Mouse (Mus musculus) myocyte (in vitro differentiated cells): ENCODE data around the gene Efna1.

Experiments used
- CEBPB ChIP-seq: IDR thresholded peaks from 2 replicates; pipeline ENCODE4 v1.6.1; 2011; ENCODE audit warnings: mild to moderate bottlenecking, moderate library complexity; ENCODE audit not compliant: poor library complexity, insufficient read depth, severe bottlenecking
- E2F4 ChIP-seq: IDR thresholded peaks from one replicate; pipeline ENCODE4 v1.6.1; 2011; ENCODE audit warnings: mild to moderate bottlenecking, control low read depth, moderate library complexity; ENCODE audit not compliant: insufficient read depth
- MAX ChIP-seq: IDR thresholded peaks from one replicate; pipeline ENCODE4 v1.6.1; 2011; ENCODE audit warnings: low read depth, mild to moderate bottlenecking, control low read depth
- MYOG ChIP-seq, 3 experiments: IDR thresholded peaks; one replicate each; pipeline ENCODE4 v1.6.1; 2011; ENCODE audit warnings: control low read depth in 2 of 3, low read depth in 2 of 3, mild to moderate bottlenecking in 2 of 3; ENCODE audit not compliant: insufficient read length in 2 of 3, control insufficient read depth in 1 of 3, insufficient read depth in 1 of 3
- POLR2A ChIP-seq: IDR thresholded peaks from one replicate; pipeline ENCODE4 v1.6.1; 2011; ENCODE audit warnings: low read depth, mild to moderate bottlenecking, control low read depth, moderate library complexity; ENCODE audit not compliant: insufficient read length
- POLR2AphosphoS2 ChIP-seq: IDR thresholded peaks from one replicate; pipeline ENCODE4 v1.6.1; 2011; ENCODE audit warnings: low read depth, control low read depth; ENCODE audit not compliant: insufficient read length
- SRF ChIP-seq: IDR thresholded peaks from one replicate; pipeline ENCODE4 v1.6.1; 2011; ENCODE audit warnings: low read depth; ENCODE audit not compliant: control insufficient read depth, insufficient read length

- TF ChIP-seq MAX (no peak), POLR2A (no peak), CEBPB (no peak), POLR2AphosphoS2 (no peak), MYOG (IDR thresholded peaks at IDR 0.05; ENCODE audit: control insufficient read depth in 1 of 3, insufficient read depth in 1 of 3, insufficient read length in 2 of 3, low read depth in 2 of 3) (no peak), E2F4 (no peak), SRF (no peak)
Observed at GRCm38 (mm10) chr3:89314340-89314739, 33.4 kb upstream of the Efna1 start.
